In the genomic region with DNA sequence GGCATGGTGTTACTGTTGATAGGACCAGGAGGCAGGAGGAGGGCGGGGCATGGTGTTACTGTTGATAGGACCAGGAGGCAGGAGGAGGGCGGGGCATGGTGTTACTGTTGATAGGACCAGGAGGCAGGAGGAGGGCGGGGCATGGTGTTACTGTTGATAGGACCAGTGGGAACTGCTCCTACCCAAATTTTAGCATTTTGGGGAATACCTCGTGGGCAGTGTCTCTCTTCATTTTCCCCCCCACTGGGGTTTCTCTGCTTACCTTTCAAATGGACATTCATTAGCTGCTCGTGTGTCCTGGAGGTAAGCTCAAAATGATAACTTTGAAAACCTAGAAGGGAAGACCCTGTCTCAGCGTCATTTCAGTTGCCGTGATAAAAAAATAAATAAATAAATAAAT, we compare ENCODE assay signal across 7 mouse cellular contexts.
DNase-seq lines count a peak whose midpoint lies in the region; ATAC-seq and TF ChIP-seq lines count a peak whose summit lies in the region.
"Not testable (repeated sequence)": the region's sequence is repeated elsewhere in the genome, so short reads cannot be mapped to it uniquely, and the experiment has no call there.

No protein-coding gene starts in this region.

- ATAC-seq in heart, embryonic 11.5 days (replicated peaks; ENCODE audit: insufficient number of reproducible peaks, low FRiP score, low TSS enrichment); liver, embryonic 13.5 days (ENCODE audit: low read depth); liver, postnatal 0 days; midbrain, embryonic 11.5 days (ENCODE audit: low FRiP score): not testable (repeated sequence)

- TF ChIP-seq CTCF in liver, postnatal 0 days (IDR thresholded peaks at IDR 0.05; ENCODE audit: low read depth) = not testable (repeated sequence)

- peaks cover 10% of the 10 kb centered on the region; the same call in 1 of the 2 replicates for H3K4me1 ChIP-seq in heart, embryonic 11.5 days (ENCODE audit: control insufficient read depth, insufficient read depth, low read length)
- H3K4me1 ChIP-seq in liver, embryonic 13.5 days (replicated peaks) = peaks cover 54% of the 10 kb centered on the region
- H3K4me1 ChIP-seq in liver, postnatal 0 days (ENCODE audit: insufficient read depth) = peaks cover 32% of the 10 kb centered on the region
- H3K4me1 ChIP-seq in midbrain, embryonic 11.5 days (ENCODE audit: control insufficient read depth, insufficient read depth, low read length) = not testable (repeated sequence)

- H3K4me2 ChIP-seq in heart, embryonic 11.5 days = peak overlapping the region; percentile 33; the same call in 1 of the 2 replicates
- H3K4me2 ChIP-seq in liver, embryonic 13.5 days = peak overlapping the region; percentile 63
- H3K4me2 ChIP-seq in liver, postnatal 0 days (ENCODE audit: low read depth, low read length) = peak overlapping the region; percentile 47
- H3K4me2 ChIP-seq in midbrain, embryonic 11.5 days = not testable (repeated sequence)

- H3K36me3 ChIP-seq in heart, embryonic 11.5 days (ENCODE audit: control insufficient read depth, insufficient read depth, low read length); liver, embryonic 13.5 days; liver, postnatal 0 days (replicated peaks; ENCODE audit: insufficient read depth, low read length); midbrain, embryonic 11.5 days (ENCODE audit: control insufficient read depth, insufficient read depth, low read length): not testable (repeated sequence)

- not testable (repeated sequence) for H3K9me3 ChIP-seq in heart, embryonic 11.5 days (replicated peaks; ENCODE audit: control insufficient read depth, low read length); liver, embryonic 13.5 days (replicated peaks); liver, postnatal 0 days (ENCODE audit: low read length); midbrain, embryonic 11.5 days (ENCODE audit: control insufficient read depth, low read length)

- TF ChIP-seq EP300 in liver, postnatal 0 days (IDR thresholded peaks at IDR 0.05; ENCODE audit: low read depth) = not testable (repeated sequence)

- 25% methylated on average over 5 of the region's 7 CpGs for WGBS in heart, embryonic 11.5 days (ENCODE audit: insufficient replicate concordance)
- WGBS in liver, embryonic 13.5 days (ENCODE audit: insufficient replicate concordance) = 26% methylated on average over 6 of the region's 7 CpGs
- WGBS in liver, postnatal 0 days (ENCODE audit: insufficient replicate concordance) = 34% methylated on average over 5 of the region's 7 CpGs
- 41% methylated on average over 5 of the region's 7 CpGs for WGBS in midbrain, embryonic 11.5 days

- DNase-seq in A20 (ENCODE audit: low read depth, low spot score) = peak; percentile 33
- peak; percentile 37 for DNase-seq in ZHBTc4 (ENCODE audit: low read depth, low spot score)
- DNase-seq in liver = peak; percentile 61
- not testable (repeated sequence) for DNase-seq in liver, embryonic 13.5 days; liver, postnatal 0 days
- peak; percentile 75 for DNase-seq in midbrain, embryonic 11.5 days (ENCODE audit: low spot score, missing footprints)

- not testable (repeated sequence) for H3K9ac ChIP-seq in heart, embryonic 11.5 days (ENCODE audit: low read depth, low read length); liver, postnatal 0 days (replicated peaks); midbrain, embryonic 11.5 days (ENCODE audit: low read length)
- H3K9ac ChIP-seq in liver, embryonic 13.5 days = peak overlapping the region; percentile 61; the same call in 1 of the 2 replicates

- H3K27me3 ChIP-seq in heart, embryonic 11.5 days (ENCODE audit: control insufficient read depth, insufficient read depth, low read length); liver, embryonic 13.5 days; liver, postnatal 0 days (ENCODE audit: insufficient read depth, low read length); midbrain, embryonic 11.5 days (ENCODE audit: control insufficient read depth, insufficient read depth, low read length): not testable (repeated sequence)

- H3K4me3 ChIP-seq in heart, embryonic 11.5 days (ENCODE audit: low read depth, low read length); liver, postnatal 0 days (ENCODE audit: low read depth, low read length); midbrain, embryonic 11.5 days (ENCODE audit: low read depth, low read length): not testable (repeated sequence)
- H3K4me3 ChIP-seq in liver, embryonic 13.5 days (replicated peaks) = peak overlapping the region; percentile 31; the same call in 1 of the 2 replicates

- H3K27ac ChIP-seq in heart, embryonic 11.5 days (ENCODE audit: low read depth, low read length); midbrain, embryonic 11.5 days (ENCODE audit: low read depth, low read length): not testable (repeated sequence)
- peak overlapping the region; percentile 70 for H3K27ac ChIP-seq in liver, embryonic 13.5 days
- H3K27ac ChIP-seq in liver, postnatal 0 days (ENCODE audit: low read depth) = peak overlapping the region; percentile 59; the same call in 1 of the 2 replicates
